Mouse (Mus musculus) spleen, postnatal 0 days (tissue): Measurements from ENCODE around the gene Asb14. TPM values are rescaled to one million over a fixed set of nuclear protein-coding genes. Genes with fewer than 3 reads are reported as not detected.

Experiments used
- polyA plus RNA-seq: library from polyadenylated mRNA; unstranded; fragments of >200 nt; fragmentation: Nextera tagmentation; extraction: Ambion mirVana; gene quantifications from 2 replicates; pipeline ENCODE4 v1.2.1, GENCODE M21; 2015

Gene Asb14
- 0.13 TPM in 1 of 2 replicates, not detected in the other for polyA plus RNA-seq

GRCm38 (mm10) chr14:26894392-26894791 is at the start of gene Asb14:
Asb14 (plus strand) TSS chr14:26894557.

Other genes with a start within 250 kb of the Asb14 start
- gene Pde12, start 224.7 kb upstream of the Asb14 start, polyA plus RNA-seq = 7.5 and 7.6 TPM in 2 replicates
- gene Dnah12, start 201.3 kb upstream of the Asb14 start, polyA plus RNA-seq = 0.05 TPM in 2 replicates
- 14.7 and 21.1 TPM in 2 replicates for gene Appl1, start 76.7 kb downstream of the Asb14 start, polyA plus RNA-seq
- 6.3 and 10.3 TPM in 2 replicates for gene Hesx1, start 99.9 kb downstream of the Asb14 start, polyA plus RNA-seq
- gene Il17rd, start 144.4 kb downstream of the Asb14 start, polyA plus RNA-seq = 0.91 and 1.2 TPM in 2 replicates
- gene Arhgef3, start 220.3 kb downstream of the Asb14 start, polyA plus RNA-seq = 5.4 and 5.9 TPM in 2 replicates